Mouse (Mus musculus) liver, embryonic 11.5 days (tissue): ENCODE measurements around the gene Prss34. TPM values are rescaled to one million over a fixed set of nuclear protein-coding genes. Genes with fewer than 3 reads are reported as not detected.

ENCODE experiments used
- ATAC-seq: fragments of 200-750 bp; cut with Nextera tagmentation; replicated peaks from 2 replicates; pipeline ENCODE4 v1.8.0; 2017; ENCODE audit warnings: moderate number of reproducible peaks, mild to moderate bottlenecking, moderate TSS enrichment, moderate library complexity; ENCODE audit not compliant: low FRiP score
- DNase-seq: peaks from one replicate; pipeline ENCODE4 v3.0.0-alpha.2; 2017; ENCODE audit warnings: low spot score
- H3K27ac ChIP-seq: fragments of 300-500 bp; sonication (generic); 2 replicates; pipeline ENCODE4 v1.5.1; 2014; ENCODE audit warnings: mild to moderate bottlenecking, low read depth, low read length, control low read depth
- H3K27me3 ChIP-seq: fragments of 300-500 bp; sonication (generic); replicated peaks from 2 replicates; pipeline ENCODE4 v1.6.1; 2014; ENCODE audit warnings: low read length, mixed read lengths; ENCODE audit not compliant: control insufficient read depth, insufficient read depth
- H3K36me3 ChIP-seq: fragments of 300-500 bp; sonication (generic); 2 replicates; pipeline ENCODE4 v1.6.1; 2014; ENCODE audit warnings: mild to moderate bottlenecking, low read length, moderate library complexity, mixed read lengths; ENCODE audit not compliant: control insufficient read depth, insufficient read depth
- H3K4me1 ChIP-seq: fragments of 300-500 bp; sonication (generic); replicated peaks from 2 replicates; pipeline ENCODE4 v1.6.1; 2014; ENCODE audit warnings: low read length, mixed read lengths; ENCODE audit not compliant: control insufficient read depth, insufficient read depth
- H3K4me2 ChIP-seq: fragments of 300-500 bp; sonication (generic); 2 replicates; pipeline ENCODE4 v1.6.1; 2014; ENCODE audit warnings: mild to moderate bottlenecking, control low read depth, moderate library complexity
- H3K4me3 ChIP-seq: fragments of 300-500 bp; sonication (generic); 2 replicates; pipeline ENCODE4 v1.5.1; 2014; ENCODE audit warnings: low read depth, low read length, control low read depth
- H3K9ac ChIP-seq: fragments of 300-500 bp; sonication (generic); 2 replicates; pipeline ENCODE4 v1.6.1; 2014; ENCODE audit warnings: low read depth, low read length, control low read depth
- H3K9me3 ChIP-seq: fragments of 300-500 bp; sonication (generic); 2 replicates; pipeline ENCODE4 v1.6.1; 2016; ENCODE audit warnings: low read length, inconsistent platforms, mixed read lengths; ENCODE audit not compliant: control insufficient read depth
- WGBS: fragments of 180-500 bp; shearing (Covaris S2); extraction: QIAGEN DNeasy Blood & Tissue Kit; methylation state at CpG from one replicate; pipeline ENCODE4 v1.1.7; 2014; 5-methylcytosine and 5-hydroxymethylcytosine counted together
- polyA plus RNA-seq: library from polyadenylated mRNA; unstranded; fragments of >200 nt; fragmentation: Nextera tagmentation; extraction: Ambion mirVana; gene quantifications from 2 replicates; pipeline ENCODE4 v1.2.1, GENCODE M21; 2014

The Prss34 gene
- polyA plus RNA-seq, 1 experiment from 2014 or later = not detected

DNA sequence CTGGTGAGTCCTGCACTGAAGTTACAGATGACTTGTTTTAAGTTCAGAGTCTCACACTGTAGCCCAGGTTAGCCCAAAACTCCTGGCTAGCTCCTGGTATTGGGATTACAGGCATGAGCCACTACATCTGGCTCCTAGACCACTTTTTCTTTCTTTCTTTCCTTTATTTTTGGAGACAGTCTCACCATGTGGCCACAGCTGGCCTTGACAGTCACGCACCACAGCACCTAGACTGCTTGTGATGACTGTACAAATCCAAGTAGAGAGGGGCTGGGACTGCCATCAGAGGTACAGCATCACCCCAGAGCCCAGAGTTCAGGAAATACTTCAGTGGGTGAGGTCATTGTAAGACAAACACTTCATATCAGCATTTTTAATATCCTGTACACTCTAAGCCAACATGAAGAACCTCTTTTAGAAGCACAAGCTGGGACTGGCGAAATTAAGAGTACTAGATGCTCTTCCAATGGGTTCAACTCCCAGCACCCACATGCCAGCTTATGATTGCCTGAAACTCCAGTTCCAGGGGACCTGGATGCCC lies 27.3 kb upstream of the Prss34 start:
- Histone ChIP-seq H3K9ac (peak overlapping the region; percentile 20; the same call in 1 of the 2 replicates), H3K36me3 (peaks cover 42% of the 10 kb centered on the region), H3K9me3 (no peaks in the 10 kb centered on the region), H3K4me3 (peak overlapping the region; percentile 78), H3K27me3 (no peaks in the 10 kb centered on the region), H3K27ac (no peak overlapping the region), H3K4me2 (peak overlapping the region; percentile 99), H3K4me1 (peaks cover 30% of the 10 kb centered on the region)
- DNase-seq = no peak
- ATAC-seq = no peak
- WGBS = 85% methylated on average over 2 of the region's 2 CpGs

GRCm38 (mm10) chr17:25272326-25272725 lies 25.9 kb upstream of the Prss34 start:
- Histone ChIP-seq H3K9ac (peak overlapping the region; percentile 90), H3K4me3 (peak overlapping the region; percentile 78), H3K27ac (peak overlapping the region; percentile 95), H3K36me3 (peaks cover 29% of the 10 kb centered on the region), H3K9me3 (no peaks in the 10 kb centered on the region), H3K4me2 (peak overlapping the region; percentile 99), H3K4me1 (peaks cover 30% of the 10 kb centered on the region), H3K27me3 (no peaks in the 10 kb centered on the region)
- no peak for DNase-seq
- peak; percentile 48 for ATAC-seq
- 1% methylated on average over 10 of the region's 10 CpGs for WGBS

DNA sequence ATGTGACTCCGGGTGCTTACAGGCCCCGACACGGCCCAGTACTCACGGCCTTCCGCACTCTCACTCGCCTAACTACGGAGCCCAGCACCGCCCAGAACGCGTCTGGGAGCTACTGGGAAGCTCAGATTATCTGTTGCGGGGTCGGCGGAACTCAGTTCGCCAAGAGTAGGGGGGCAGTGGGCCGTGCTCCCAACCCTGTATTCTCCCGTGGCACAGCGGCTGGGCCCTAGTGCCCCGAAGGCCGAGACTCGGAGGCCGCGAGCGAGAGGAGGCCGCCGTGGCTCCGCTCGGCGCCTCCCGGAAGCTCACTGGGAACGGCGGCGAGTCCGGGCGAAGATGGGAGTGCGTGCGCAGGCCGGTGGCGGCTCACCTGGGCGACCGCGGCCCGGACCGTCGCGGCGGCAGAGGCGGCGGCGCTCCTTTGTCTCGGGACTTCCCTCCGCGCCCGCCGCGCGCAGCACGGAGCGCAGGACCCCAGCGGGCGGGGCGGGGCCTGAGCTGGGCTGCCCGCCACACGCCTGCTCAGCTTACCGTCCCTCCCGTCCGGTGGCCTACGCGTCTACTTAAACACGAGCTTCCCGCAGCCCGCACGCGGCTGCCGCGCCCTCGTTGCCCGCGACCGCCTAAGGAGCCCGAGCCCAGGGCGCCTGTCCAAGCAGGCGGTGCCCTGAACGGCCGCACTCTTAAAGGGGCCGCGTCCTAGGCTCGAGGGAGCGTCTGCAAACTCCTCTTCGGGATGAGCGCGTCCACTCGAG lies 25.1 kb upstream of the Prss34 start:
- ATAC-seq (peak; percentile 84), DNase-seq (peak; percentile 96)
- H3K36me3 ChIP-seq = peaks cover 21% of the 10 kb centered on the region
- H3K4me1 ChIP-seq = peaks cover 30% of the 10 kb centered on the region
- H3K27ac ChIP-seq = peak overlapping the region; percentile 95
- H3K9me3 ChIP-seq = no peaks in the 10 kb centered on the region
- H3K9ac ChIP-seq = peak overlapping the region; percentile 90
- H3K27me3 ChIP-seq = no peaks in the 10 kb centered on the region
- H3K4me2 ChIP-seq = peak overlapping the region; percentile 99
- under 1% methylated on average over 92 of the region's 92 CpGs for WGBS
- peak overlapping the region; percentile 78 for H3K4me3 ChIP-seq

GRCm38 (mm10) chr17:25273706-25274501 lies 24.3 kb upstream of the Prss34 start:
- H3K4me2 ChIP-seq = peak overlapping the region; percentile 99
- H3K9ac ChIP-seq = peak overlapping the region; percentile 90
- H3K27me3 ChIP-seq = no peaks in the 10 kb centered on the region
- H3K4me3 ChIP-seq = peak overlapping the region; percentile 78
- ATAC-seq (peak; percentile 84), DNase-seq (peak; percentile 97)
- H3K9me3 ChIP-seq = no peaks in the 10 kb centered on the region
- H3K27ac ChIP-seq = peak overlapping the region; percentile 95
- H3K4me1 ChIP-seq = peaks cover 30% of the 10 kb centered on the region
- peaks cover 13% of the 10 kb centered on the region for H3K36me3 ChIP-seq
- 2% methylated on average over 43 of the region's 45 CpGs for WGBS

- H3K4me1 ChIP-seq = peaks cover 30% of the 10 kb centered on the region
- H3K4me3 ChIP-seq = peak within 1 kb of the TSS; percentile 78
- no peaks in the 10 kb centered on the region for H3K27me3 ChIP-seq
- peak within 1 kb of the TSS; percentile 90 for H3K9ac ChIP-seq
- DNase-seq = no peak
- H3K4me2 ChIP-seq = peak within 1 kb of the TSS; percentile 99
- no peak for ATAC-seq
- H3K36me3 ChIP-seq = peaks cover 5% of the 10 kb centered on the region; the same call in 1 of the 2 replicates
- peak within 1 kb of the TSS; percentile 95 for H3K27ac ChIP-seq
- no peaks in the 10 kb centered on the region for H3K9me3 ChIP-seq
- WGBS = 78% methylated on average over 9 of the region's 9 CpGs
These were observed 23.4 kb upstream of the Prss34 start, which contains the start of gene Ube2i for GRCm38 (mm10) chr17:25274571-25275346. Gene Ube2i, minus strand, starts transcription at chr17:25274622.

DNA sequence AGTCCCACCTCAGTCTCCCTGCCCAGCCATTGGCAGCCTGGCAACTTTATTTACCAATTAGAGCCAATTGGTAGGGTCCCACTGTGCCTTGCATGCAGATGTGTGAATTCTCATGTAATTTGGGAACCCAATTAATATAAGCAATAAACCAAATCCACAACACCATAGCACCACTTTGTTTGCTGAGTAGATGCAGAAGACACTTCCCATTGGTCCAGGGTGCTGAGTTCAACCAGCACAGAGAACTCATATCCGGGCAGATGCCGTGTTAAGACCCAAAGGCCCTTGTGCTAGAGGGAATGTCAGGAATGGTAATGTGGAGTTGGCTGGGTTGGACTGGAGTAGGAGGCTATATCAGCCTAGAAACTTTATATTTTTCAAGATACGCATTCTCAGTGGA lies 22.4 kb upstream of the Prss34 start:
- Histone ChIP-seq H3K9me3 (no peaks in the 10 kb centered on the region), H3K27me3 (no peaks in the 10 kb centered on the region), H3K4me2 (no peak overlapping the region), H3K4me1 (peaks cover 22% of the 10 kb centered on the region), H3K36me3 (peaks cover 3% of the 10 kb centered on the region; the same call in 1 of the 2 replicates), H3K27ac (no peak overlapping the region), H3K4me3 (no peak overlapping the region), H3K9ac (no peak overlapping the region)
- ATAC-seq (no peak), DNase-seq (no peak)
- 93% methylated on average over 3 of the region's 3 CpGs for WGBS

- no peaks in the 10 kb centered on the region; the same call in 1 of the 2 replicates for H3K4me1 ChIP-seq
- no peak overlapping the region for H3K27ac ChIP-seq
- H3K27me3 ChIP-seq = no peaks in the 10 kb centered on the region
- no peak overlapping the region for H3K9ac ChIP-seq
- H3K4me3 ChIP-seq = no peak overlapping the region
- WGBS = 27% methylated on average over 11 of the region's 11 CpGs
- H3K36me3 ChIP-seq = no peaks in the 10 kb centered on the region
- peak overlapping the region; percentile 48 for H3K4me2 ChIP-seq
- ATAC-seq (peak; percentile 67), DNase-seq (no peak)
- no peaks in the 10 kb centered on the region for H3K9me3 ChIP-seq
These were observed 16.1 kb upstream of the Prss34 start for GRCm38 (mm10) chr17:25282133-25282532.

- no peak for DNase-seq
- no peak overlapping the region for H3K4me2 ChIP-seq
These were observed 13.2 kb upstream of the Prss34 start for GRCm38 (mm10) chr17:25285033-25285432.

More at GRCm38 (mm10) chr17:25285033-25285432, 13.2 kb upstream of the Prss34 start:
- Histone ChIP-seq H3K36me3 (no peaks in the 10 kb centered on the region), H3K4me3 (no peak overlapping the region), H3K27ac (no peak overlapping the region), H3K27me3 (no peaks in the 10 kb centered on the region), H3K9me3 (no peaks in the 10 kb centered on the region), H3K9ac (no peak overlapping the region), H3K4me1 (no peaks in the 10 kb centered on the region; the same call in 1 of the 2 replicates)
- 0 out of 2 replicates have a peak, but pooled peaks have one; percentile 39 for ATAC-seq
- WGBS = 29% methylated on average over 3 of the region's 3 CpGs
